Mouse (Mus musculus) T-helper 1 cell (primary cell): ENCODE data around the gene Cmtm3.

ENCODE experiments used
- in situ Hi-C: fragments of 300-600 bp; cut with MboI, MseI; formaldehyde crosslinking; loops from one replicate; pipeline ENCODE4 v1.15.1; 2025; ENCODE audit warnings: high pct_unique_total_duplicates

Gene Cmtm3

GRCm38 (mm10) chr8:104341678-104342077 lies 2.5 kb downstream of the Cmtm3 start:
- in situ Hi-C loops, result loop anchor here (5.0 kb wide), 2 partner anchors 61 to 101 kb away; partner anchors contain the start of gene Dync1li2

GRCm38 (mm10) chr8:104342426-104342825 lies 3.2 kb downstream of the Cmtm3 start:
- in situ Hi-C loops, result loop anchor here (5.0 kb wide), 2 partner anchors 60 to 100 kb away; partner anchors contain the start of gene Dync1li2

GRCm38 (mm10) chr8:104343957-104344356 lies 4.7 kb downstream of the Cmtm3 start:
- in situ Hi-C loops, result loop anchor here (5.0 kb wide), 2 partner anchors 58 to 98 kb away; partner anchors contain the start of gene Dync1li2

GRCm38 (mm10) chr8:104344622-104345021 lies 5.4 kb downstream of the Cmtm3 start:
- in situ Hi-C loops, result loop anchor here (5.0 kb wide), 2 partner anchors 58 to 98 kb away; partner anchors contain the start of gene Dync1li2

GRCm38 (mm10) chr8:104346706-104347105 lies 7.5 kb downstream of the Cmtm3 start:
- in situ Hi-C loops, result no loop called here

- in situ Hi-C loops, result no loop called here
Measured at GRCm38 (mm10) chr8:104348971-104349370, 9.8 kb downstream of the Cmtm3 start.

- in situ Hi-C loops, result no loop called here
Measured at GRCm38 (mm10) chr8:104350047-104350446, 10.8 kb downstream of the Cmtm3 start.

- in situ Hi-C loops, result no loop called here
Measured at GRCm38 (mm10) chr8:104353186-104353585, 14.0 kb downstream of the Cmtm3 start.

- in situ Hi-C loops, result no loop called here
Measured at GRCm38 (mm10) chr8:104354504-104354903, 15.3 kb downstream of the Cmtm3 start.

GRCm38 (mm10) chr8:104358637-104359036 lies 19.4 kb downstream of the Cmtm3 start:
- in situ Hi-C loops, result no loop called here

- in situ Hi-C loops, result no loop called here
Measured at GRCm38 (mm10) chr8:104359778-104360456, 20.7 kb downstream of the Cmtm3 start.

- in situ Hi-C loops, result no loop called here
Measured at GRCm38 (mm10) chr8:104365695-104366094, 26.5 kb downstream of the Cmtm3 start.

- in situ Hi-C loops, result no loop called here
Measured at GRCm38 (mm10) chr8:104367398-104367797, 28.2 kb downstream of the Cmtm3 start.

- in situ Hi-C loops, result no loop called here
Measured at GRCm38 (mm10) chr8:104369591-104369990, 30.4 kb downstream of the Cmtm3 start.

- in situ Hi-C loops, result no loop called here
Measured at GRCm38 (mm10) chr8:104370071-104370470, 30.9 kb downstream of the Cmtm3 start.

- in situ Hi-C loops, result no loop called here
Measured at GRCm38 (mm10) chr8:104371121-104371520, 31.9 kb downstream of the Cmtm3 start.

- in situ Hi-C loops, result no loop called here
Measured at GRCm38 (mm10) chr8:104373779-104374178, 34.6 kb downstream of the Cmtm3 start.

- in situ Hi-C loops, result no loop called here
Measured at GRCm38 (mm10) chr8:104374269-104374668, 35.1 kb downstream of the Cmtm3 start.

- in situ Hi-C loops, result no loop called here
Measured at GRCm38 (mm10) chr8:104374864-104375846, 35.9 kb downstream of the Cmtm3 start.

- in situ Hi-C loops, result no loop called here
Measured at GRCm38 (mm10) chr8:104375959-104376358, 36.7 kb downstream of the Cmtm3 start.

- in situ Hi-C loops, result no loop called here
Measured at GRCm38 (mm10) chr8:104376669-104377068, 37.5 kb downstream of the Cmtm3 start.

GRCm38 (mm10) chr8:104379301-104379836 lies 40.2 kb downstream of the Cmtm3 start:
- in situ Hi-C loops, result no loop called here
